Mouse (Mus musculus) frontal cortex, adult (tissue): ENCODE measurements at regions not wholly inside any gene's neighbourhood (a gene's known extent, or its start where the extent isn't known, plus 50 kb on each side); places are given as distances from the start of the nearest gene placed in this dataset.

Experiments
- ATAC-seq: cut with Nextera tagmentation; 2 replicates; pipeline ENCODE4 v1.9.2; 2017; ENCODE audit warnings: mild to moderate bottlenecking, moderate library complexity, mixed read lengths; ENCODE audit not compliant: low TSS enrichment

DNA sequence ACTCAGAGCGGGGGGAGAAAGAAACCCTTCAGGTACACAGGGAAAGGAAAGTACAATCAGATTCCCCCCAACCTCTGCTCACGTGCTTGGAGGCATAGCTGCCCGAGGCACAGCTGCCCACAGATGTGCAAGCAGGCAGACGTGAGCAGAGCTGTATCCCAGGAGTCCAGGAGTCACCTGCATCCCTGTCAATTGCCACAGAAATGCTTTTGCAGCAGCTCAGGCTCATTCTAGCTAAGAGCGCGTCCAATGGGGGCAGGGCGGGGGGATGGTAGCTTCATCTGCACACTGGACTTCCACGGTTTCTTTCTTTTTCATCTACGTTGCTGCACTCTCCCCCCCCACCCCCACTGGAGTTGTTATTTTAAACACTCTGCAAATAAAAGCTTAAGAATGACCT, 66.0 kb upstream of the Fat4 start:
- no peak for ATAC-seq

DNA sequence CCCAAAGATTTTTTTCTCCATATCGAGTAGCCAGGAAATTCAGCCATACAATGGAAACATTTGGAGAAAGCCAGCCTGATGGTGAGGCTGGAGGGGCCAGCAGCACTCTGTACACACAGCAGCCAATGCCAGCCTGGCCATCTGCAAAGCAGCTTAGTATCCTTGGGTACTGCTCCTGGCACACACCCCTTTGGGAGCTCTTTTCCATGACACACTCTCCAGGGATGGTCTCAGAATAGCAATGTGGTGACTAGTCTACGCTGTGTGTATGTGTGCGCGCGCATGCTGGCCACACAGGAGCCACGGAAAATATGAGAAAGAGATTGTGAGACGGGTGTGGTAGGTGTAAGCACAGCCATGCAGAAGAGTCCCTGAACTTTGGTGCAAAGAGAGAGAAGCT, 66.4 kb upstream of the Fat4 start:
- ATAC-seq = peak; percentile 81

DNA sequence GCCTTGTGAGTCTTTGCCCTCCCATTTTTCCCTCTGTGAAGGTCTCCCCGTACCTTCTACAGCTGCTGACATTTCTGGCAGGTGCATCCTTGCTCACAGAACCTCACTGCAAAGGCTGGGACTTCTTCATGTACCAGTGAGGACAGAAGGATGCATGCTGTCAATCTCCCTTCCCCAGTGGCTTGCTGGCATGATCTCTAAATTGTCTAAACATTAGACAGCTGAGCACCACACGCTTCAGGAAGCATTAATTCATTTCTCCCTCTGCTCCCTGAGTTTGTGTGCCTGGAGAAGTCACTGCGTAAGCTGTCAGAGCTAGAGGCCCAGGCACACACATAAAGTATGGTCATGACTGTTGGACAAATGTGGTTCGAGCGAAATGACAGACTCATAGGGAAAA, 69.1 kb upstream of the Fat4 start:
- no peak for ATAC-seq

DNA sequence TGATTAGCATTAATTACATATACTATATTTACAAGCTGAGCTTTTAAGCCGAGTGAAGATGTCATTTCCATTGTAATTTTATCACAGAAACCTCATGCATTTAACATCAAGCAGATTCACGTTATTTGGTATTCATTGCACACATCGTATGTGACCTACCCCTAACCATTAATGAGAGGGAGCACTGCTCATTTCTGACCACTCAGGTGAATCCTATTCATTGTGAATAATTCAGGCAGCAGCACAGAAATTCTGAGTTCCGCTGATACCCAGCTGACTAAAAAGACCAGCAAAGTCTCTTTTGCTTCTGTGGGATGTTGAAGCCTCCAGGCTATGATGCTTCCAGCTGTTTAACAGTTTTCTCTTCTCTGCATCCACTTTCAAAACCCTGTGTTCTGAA, 74.3 kb upstream of the Fat4 start:
- no peak for ATAC-seq

DNA sequence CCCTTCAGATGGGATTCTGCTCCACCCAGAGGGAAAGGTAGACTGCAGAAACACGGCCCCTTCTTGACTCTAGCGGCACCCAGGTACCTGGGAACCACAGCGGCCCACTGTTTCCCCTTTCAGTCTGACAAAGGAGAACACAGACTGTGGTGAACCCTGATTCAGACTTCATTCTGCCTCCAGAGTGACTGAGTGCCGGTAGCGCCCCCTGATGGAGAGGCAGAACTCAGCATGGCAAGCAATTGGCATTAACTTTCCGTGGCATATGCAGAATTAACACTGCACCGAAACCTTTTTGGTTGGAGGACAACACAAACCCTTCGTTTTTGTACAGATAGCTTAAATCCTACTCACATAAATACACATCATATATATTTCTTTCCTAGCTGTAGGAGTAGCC, 75.1 kb upstream of the Fat4 start:
- ATAC-seq = no peak

DNA sequence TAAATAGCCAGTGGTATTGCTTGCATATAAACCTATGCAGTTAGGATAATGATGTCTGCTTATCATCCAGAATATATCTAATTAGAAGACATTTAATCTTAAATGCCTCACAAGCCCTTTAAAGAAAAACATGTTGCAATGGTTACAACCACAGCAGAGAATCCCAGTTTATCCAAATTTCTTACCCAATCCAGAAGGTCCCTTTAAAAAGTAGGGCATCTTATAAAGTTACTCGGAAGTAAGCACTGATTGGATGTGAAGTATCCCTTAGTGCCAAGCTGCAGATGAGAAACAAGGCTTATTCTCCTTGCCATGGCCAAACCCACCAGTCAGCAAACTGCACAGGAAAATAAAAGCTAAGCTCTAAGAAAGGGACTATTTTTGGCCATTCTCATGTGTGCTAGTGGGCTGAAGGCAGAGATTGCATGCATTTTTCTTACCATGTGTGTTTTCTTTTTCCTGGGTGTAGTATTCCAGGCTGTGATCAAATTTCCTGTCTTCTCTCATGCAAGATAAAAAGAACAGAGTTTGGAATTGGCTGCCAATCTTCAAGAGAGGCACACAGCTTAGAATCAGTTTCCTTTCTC, 80.2 kb upstream of the Fat4 start:
- peak; percentile 64 for ATAC-seq

DNA sequence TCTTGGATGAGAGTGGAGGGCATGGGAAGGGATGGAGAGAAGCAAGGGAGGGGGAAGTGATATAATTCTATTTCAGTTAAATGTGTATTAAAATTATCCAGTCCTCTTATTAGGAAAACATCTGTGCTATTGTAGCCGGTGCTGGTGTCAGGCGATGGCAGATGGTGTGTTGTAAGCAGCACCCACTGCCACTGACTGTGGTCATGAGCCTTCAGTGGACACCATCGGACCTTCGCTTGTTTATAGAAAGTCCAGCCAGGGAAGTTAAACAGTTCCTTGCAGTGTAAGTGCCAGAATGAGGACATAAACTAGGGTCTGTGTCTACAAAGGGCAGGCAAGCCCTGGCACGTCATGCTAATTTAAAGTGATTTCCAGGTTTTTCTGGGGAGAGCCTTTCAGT, 80.7 kb upstream of the Fat4 start:
- ATAC-seq = no peak

DNA sequence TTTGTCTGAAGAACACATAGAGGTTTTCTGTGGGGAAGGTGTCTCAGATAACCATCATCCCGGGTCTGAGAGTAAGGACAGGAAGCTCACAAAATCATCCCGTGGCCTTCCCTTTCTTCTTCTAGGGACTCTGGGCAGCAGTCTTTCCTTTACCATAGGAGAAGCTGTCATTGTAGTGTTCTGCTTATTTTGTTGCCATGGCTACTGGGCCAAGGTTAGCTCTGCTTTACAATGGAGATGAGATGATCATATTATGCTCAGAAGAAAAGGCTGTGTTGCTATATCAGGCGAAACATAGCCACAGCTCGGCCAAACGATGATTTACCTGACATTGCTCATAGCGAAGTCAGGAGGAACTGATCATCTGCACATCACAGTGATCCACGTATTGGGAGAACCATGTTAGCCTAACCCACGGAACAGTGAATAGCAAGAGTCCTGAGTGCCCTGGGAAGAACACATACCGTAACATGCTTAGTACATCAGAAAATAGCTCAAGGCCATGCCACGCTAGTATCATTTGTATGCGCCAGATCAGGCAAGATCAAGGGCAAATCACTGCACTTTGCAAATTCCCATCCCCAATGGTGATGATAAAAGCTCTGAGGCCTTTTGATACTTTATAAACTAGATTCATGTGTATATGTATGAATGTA, 91.0 kb upstream of the Fat4 start:
- ATAC-seq = peak; percentile 67

DNA sequence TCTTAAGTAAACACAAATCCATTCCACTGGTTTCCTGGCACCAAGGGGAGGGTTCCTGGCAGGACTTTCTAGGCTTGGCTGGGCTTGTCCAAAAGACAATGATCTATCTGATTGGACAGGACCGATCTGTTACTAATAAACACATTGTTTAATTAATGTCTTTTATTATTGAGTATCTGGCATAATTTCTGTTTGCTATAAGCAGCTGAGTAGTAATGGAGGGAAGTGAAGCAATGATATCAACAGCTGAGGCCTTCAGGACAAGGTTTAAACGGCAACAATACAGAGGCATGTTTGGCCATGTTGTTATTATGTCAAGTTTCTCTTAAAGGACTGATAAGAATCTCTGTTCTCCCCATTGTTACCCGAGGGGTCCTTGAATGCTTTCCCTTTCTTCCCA, 93.5 kb upstream of the Fat4 start:
- no peak for ATAC-seq

DNA sequence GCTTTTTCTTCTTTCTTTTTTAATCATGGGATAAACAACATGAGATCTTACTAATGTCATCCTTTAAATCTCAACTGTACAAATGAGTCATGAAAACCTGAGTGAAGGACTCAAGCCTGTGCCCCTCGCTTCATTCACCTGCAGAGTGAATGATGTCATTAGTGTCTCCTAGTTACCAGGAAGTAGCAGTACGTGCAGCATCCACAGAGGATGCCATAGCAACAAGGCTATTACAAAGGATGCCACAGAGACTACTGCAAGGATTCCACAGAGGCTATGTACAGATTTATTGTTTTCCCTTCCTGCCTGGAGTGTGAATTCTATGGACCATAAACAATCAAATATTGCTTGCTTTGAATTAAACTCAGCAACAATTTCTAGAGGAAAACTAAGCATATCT, 98.0 kb upstream of the Fat4 start:
- no peak for ATAC-seq

DNA sequence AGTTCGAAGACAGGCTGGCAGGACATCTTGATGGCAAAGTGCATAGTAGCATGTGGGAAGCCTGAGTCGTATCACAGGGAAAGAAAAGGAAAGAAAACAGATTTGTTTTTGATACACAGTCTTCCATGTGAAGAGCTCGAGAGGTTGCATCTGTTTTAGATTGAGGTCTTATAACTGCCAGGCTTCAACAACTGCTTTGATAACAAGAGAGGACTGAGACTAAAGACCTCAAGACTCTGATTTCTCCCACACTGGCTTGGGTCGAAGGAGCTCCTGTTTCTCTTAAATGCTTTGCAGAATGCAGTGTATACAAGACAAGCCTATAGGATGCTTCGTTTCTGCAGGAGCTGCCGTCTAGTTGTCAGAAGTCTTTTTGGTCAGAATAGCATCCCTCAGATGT, 103.0 kb upstream of the Fat4 start:
- no peak for ATAC-seq

DNA sequence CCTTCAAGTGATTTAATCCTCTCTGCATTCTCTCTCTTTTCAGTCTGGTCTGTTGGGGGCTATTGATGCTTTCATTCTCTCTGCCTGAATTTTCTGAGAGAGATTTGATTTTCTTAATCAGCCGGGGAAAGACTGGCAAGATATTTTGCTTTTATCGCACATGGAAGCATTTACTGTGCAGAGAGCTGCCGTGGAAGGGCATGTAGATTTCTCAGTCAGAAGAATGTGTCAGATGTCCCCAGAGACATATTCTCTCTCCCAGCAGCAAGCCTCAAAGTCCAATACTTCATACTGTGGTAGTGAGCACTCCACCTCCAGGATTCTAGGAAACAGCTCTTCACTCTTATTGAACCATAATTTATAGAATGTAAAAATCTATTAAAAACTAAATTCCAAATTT, 103.7 kb upstream of the Fat4 start:
- no peak for ATAC-seq

DNA sequence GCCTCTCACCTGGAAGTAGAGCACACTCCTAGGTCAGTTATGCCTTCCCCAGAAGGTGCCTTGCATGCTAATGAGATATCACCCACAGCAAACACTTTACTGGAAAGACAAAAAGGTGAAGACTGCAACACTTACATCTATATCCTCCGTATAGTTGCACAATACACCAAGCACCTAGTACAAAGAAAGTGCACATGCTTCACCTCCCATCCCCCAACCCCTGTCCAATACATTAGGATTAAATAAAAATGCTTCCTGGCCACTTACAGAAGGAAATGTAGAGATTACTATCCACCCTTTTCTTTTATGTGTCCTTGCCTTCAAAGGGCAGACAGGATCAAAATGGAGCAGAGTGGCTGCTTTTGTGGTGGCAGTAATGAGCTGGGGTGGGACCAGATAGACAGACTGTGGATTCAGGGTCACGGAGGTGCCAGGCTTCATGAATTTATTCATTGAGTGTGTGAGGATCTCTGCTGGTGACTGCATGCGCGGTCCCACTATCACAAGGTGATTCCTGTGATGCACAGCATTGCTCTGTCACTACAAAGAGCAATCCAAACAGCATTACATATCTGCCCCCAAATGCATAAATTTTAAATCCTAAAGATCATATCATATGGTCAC, 109.9 kb upstream of the Fat4 start:
- ATAC-seq = no peak

DNA sequence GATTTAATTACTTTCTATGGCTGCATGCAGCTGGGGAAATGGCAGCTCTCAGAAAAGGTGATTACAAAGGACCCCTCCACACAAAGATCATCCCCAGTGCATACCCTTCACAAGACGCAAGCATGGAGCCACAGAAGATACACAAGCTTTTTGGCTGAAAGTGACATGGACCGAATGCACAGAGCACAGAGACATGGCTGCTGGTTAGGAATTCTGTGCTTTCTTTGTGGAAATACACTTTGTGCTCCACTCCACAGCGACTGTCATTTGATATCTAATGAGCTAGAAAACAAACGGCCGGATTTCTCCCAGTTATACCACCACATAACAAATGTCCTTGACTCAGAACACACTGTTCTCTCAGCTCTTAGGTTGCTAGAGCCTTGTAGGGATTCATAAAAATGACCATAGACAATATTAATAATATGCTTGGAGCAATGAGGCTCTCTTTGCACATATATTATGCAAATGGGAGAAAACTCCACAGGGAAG, 132.1 kb upstream of the Fat4 start:
- no peak for ATAC-seq

DNA sequence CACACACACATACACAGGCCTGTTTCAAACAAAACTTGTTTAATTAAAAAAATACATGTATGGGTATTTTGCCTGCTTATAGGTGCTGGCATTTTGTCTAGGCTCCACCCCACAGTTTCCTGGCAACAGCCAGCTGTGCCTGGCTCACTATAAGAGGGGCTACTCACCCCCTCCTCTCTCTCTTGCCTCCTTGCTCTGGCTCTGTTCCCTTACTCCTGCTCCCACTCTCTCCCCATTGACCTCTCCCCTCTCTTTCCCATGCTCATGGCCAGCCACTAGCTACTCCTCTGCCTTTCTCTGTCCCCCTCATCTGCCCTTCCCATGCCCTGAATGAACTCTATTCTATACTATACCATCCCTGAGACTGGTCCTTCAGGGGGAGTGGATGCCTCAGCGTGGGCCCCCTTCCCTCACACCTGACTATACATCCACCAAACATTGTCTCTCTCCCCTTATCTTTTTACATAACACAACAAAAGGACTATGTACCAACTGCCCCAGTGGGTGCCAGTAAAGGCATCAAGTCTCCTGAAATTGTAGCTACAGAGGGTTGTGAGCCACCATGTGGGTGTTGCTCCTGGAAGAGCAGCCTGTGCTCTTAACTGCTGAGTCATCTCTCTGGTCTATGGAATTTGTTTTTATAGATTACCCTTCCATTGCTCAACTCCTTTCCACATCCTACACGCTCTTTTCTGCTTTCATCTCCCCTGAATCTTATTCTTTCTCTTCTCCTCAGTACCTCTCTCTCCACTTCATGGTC, 133.1 kb upstream of the Fat4 start:
- ATAC-seq = peak; percentile 97

DNA sequence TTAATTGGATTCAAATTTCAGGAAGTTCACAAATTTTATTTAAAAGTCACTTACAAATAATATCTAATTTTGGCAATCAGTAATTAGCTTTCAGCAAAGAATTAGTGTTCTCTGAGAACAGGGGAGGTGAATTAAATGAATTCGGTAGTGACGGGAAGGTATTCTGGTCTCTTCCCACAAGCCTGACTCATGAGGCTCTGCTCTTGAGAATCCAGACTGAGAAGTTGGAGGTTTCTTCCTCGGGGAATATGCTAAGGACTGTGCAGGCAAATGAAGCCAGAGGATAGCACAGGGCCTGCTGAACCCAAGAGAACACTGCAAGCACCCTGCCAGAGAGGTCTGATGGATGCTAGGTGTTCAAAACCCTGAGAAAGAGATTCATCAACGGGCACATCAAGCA, 144.6 kb upstream of the Fat4 start:
- ATAC-seq = peak; percentile 65; the same call in 1 of the 2 replicates

DNA sequence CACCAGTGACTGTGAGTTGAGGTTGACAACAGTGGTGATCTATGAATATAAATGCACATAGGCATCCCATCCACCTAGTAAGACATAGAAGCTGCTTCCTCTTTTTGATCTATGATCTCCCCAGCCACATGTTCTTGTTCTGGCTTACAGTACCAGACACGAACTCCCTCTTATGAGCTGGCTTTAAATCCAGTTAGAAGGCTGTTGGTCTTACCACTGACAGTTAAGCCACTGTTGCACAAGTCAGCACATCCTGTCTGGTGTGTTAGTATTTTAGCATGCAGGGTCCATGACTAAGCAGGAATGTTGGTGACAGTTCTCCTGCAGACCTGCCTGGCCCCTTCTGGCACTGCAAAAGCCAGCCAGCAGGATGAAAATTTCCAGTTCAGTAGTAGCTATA, 164.1 kb upstream of the Fat4 start:
- no peak for ATAC-seq

DNA sequence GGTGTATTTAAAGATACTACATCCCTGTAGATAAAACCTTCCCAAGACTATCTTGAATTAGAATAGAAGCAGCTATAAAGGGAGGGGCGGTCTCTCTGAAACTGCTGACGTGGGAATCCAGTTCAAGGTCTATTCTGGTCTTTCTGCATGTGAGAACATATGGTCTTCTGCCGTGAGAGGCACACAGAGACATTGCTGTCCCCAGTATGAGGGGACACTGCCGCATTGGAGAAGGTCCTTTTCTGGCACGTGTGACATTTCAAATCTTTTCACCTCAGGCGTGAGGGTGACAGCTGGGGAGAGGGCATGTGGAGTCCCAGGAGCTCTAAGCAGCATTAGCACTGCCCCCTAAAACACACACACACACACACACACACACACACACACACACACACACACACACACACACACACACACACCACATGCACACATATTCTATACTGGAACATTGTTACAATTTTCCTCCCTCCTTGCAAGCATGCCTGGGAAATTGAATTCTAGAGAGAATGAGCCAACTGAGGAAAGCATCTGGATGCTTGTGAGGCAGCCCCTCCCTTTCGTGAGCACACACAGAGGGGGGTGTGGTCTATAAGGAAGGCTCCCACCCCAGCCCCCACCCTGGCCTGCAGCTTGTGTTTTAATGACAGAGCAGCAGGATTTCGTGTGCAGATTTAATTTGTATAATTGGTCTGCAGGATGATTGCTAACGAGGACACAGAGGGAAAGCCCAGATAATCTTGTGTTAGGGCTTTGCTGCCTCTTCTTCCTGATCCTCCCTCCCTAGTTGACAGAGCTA, 174.5 kb upstream of the Fat4 start:
- peak; percentile 64 for ATAC-seq

DNA sequence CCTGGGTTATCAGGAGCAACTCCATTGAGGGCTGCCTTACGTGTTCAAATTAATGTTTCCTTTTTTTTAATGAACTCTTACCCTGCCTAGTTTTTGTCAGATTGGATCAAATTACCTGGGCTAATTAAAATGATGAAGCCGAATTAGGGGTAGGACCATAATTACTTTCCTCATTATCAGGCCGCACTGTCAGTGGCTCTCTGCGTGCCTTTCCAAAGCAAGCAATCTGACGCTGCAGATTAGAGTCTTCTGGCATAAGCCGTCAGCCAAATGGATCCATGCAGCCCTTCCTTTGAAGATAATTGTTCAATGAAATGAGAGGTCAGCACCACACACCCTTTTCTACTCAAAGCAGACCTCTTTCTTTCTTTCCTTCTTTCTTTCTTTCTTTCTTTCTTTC, 175.5 kb upstream of the Fat4 start:
- no peak for ATAC-seq

DNA sequence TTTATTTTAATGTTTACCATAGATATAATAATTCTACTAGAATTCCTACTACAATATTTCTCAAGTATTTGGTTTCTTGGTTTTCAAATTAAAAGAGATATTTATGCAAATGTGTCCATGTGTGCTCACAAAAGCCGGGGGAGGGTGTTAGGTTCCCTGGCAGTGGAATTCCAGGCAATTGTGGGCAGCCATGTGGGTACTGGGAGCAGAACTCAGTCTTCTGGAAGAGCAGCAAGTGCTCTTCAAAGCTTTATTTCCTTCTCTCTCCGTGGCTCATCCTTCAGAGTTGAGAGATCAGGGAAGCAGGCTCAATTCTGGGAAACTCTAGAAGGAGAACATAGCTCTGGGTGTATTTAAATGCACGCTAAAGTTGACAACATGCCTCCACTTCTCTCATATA, 178.8 kb upstream of the Fat4 start:
- peak; percentile 95 for ATAC-seq

DNA sequence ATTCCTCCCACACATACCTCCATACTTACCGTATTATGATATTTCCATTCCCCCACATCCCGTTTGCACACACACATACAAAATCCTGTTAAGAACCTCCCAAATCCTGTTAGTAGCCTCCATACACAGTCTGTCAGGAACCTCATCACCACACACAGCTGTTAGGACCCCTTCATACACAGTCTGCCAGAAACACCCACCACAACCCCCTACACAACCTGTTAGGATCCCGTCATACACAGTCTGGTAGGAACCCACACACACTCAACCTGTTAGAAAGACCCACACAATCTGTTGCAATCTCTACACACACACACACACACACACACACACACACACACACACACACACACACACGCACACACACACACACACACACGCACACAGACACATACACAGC, 187.5 kb upstream of the Fat4 start:
- ATAC-seq = no peak

DNA sequence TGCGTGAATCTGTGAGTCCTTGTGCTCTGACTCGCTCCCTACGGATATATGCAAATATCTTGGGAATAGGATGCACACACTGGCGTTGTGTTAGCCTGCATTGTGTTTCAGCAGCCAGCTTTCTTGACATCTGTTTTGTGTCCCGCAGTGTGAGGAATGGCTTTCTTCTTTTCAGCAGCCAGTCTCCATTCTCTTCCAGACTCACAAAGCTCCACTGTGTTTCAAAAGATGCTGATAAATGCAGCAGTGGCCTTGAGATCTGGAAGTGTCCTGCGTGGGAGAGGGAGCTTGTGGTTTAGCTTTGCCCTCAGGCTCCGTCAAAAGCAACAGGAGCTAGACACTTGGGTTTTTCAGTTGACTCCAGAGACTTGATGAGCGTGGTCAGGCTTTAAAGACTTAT, 188.9 kb upstream of the Fat4 start:
- no peak for ATAC-seq
